Mouse (Mus musculus) neural tube, embryonic 11.5 days (tissue): ENCODE results near the gene Il2rb. TPM values are rescaled to one million over a fixed set of nuclear protein-coding genes. Genes with fewer than 3 reads are reported as not detected.
A peak's percentile ranks its signal among the peaks of the same experiment; 100 is the strongest.

Experiments used
- ATAC-seq: fragments of 200-750 bp; cut with Nextera tagmentation; 2 replicates; pipeline ENCODE4 v1.8.0; 2017; ENCODE audit warnings: moderate number of reproducible peaks, mild to moderate bottlenecking, moderate TSS enrichment, moderate library complexity; ENCODE audit not compliant: insufficient read depth, low FRiP score, low TSS enrichment
- DNase-seq: peaks from one replicate; pipeline ENCODE4 v3.0.0-alpha.2; 2015; ENCODE audit warnings: low spot score
- H3K27ac ChIP-seq: fragments of 300-500 bp; sonication (generic); 2 replicates; pipeline ENCODE4 v1.5.1; 2014; ENCODE audit warnings: low read depth, mild to moderate bottlenecking, low read length
- H3K27me3 ChIP-seq: fragments of 300-500 bp; sonication (generic); 2 replicates; pipeline ENCODE4 v1.6.1; 2014; ENCODE audit warnings: mild to moderate bottlenecking, low read length, mixed read lengths; ENCODE audit not compliant: control insufficient read depth, insufficient read depth
- H3K36me3 ChIP-seq: fragments of 300-500 bp; sonication (generic); 2 replicates; pipeline ENCODE4 v1.6.1; 2014; ENCODE audit warnings: mild to moderate bottlenecking, low read length, moderate library complexity, mixed read lengths; ENCODE audit not compliant: control insufficient read depth, insufficient read depth
- H3K4me1 ChIP-seq: fragments of 300-500 bp; sonication (generic); 2 replicates; pipeline ENCODE4 v1.6.1; 2014; ENCODE audit warnings: low read length, mixed read lengths; ENCODE audit not compliant: control insufficient read depth, insufficient read depth
- H3K4me2 ChIP-seq: fragments of 300-500 bp; sonication (generic); 2 replicates; pipeline ENCODE4 v1.6.1; 2014; ENCODE audit warnings: low read depth, mild to moderate bottlenecking, moderate library complexity
- H3K4me3 ChIP-seq: fragments of 300-500 bp; sonication (generic); 2 replicates; pipeline ENCODE4 v1.5.1; 2014; ENCODE audit warnings: low read depth, low read length
- H3K9ac ChIP-seq: fragments of 300-500 bp; sonication (generic); 2 replicates; pipeline ENCODE4 v1.6.1; 2014; ENCODE audit warnings: mild to moderate bottlenecking, low read length
- H3K9me3 ChIP-seq: fragments of 300-500 bp; sonication (generic); 2 replicates; pipeline ENCODE4 v1.6.1; 2016; ENCODE audit warnings: low read length; ENCODE audit not compliant: control insufficient read depth
- WGBS: fragments of 180-500 bp; shearing (Covaris S2); extraction: QIAGEN DNeasy Blood & Tissue Kit; methylation state at CpG from one replicate; pipeline ENCODE4 v1.1.7; 2014; 5-methylcytosine and 5-hydroxymethylcytosine counted together
- polyA plus RNA-seq: library from polyadenylated mRNA; unstranded; fragments of >200 nt; fragmentation: Nextera tagmentation; extraction: Ambion mirVana; gene quantifications from 2 replicates; pipeline ENCODE4 v1.2.1, GENCODE M21; 2014

Gene Il2rb
- polyA plus RNA-seq, 1 experiment from 2014 or later, result not detected

GRCm38 (mm10) chr15:78527973-78528372 lies 32.9 kb upstream of the Il2rb start:
- 74% methylated on average over 7 of the region's 7 CpGs for WGBS
- H3K36me3 ChIP-seq, result no peaks in the 10 kb centered on the region
- DNase-seq (no peak), ATAC-seq (no peak)
- H3K27me3 ChIP-seq, result no peaks in the 10 kb centered on the region
- no peak overlapping the region for H3K4me3 ChIP-seq
- H3K9me3 ChIP-seq, result no peaks in the 10 kb centered on the region
- H3K27ac ChIP-seq, result no peak overlapping the region
- peaks cover 12% of the 10 kb centered on the region for H3K4me1 ChIP-seq
- H3K9ac ChIP-seq, result no peak overlapping the region
- H3K4me2 ChIP-seq, result no peak overlapping the region

GRCm38 (mm10) chr15:78524163-78524562 lies 29.1 kb upstream of the Il2rb start:
- Histone ChIP-seq H3K4me1 (peaks cover 3% of the 10 kb centered on the region; the same call in 1 of the 2 replicates), H3K36me3 (no peaks in the 10 kb centered on the region), H3K4me3 (no peak overlapping the region), H3K4me2 (no peak overlapping the region), H3K27me3 (no peaks in the 10 kb centered on the region), H3K27ac (no peak overlapping the region), H3K9ac (no peak overlapping the region), H3K9me3 (no peaks in the 10 kb centered on the region)
- no peak for ATAC-seq
- 89% methylated on average over 5 of the region's 5 CpGs for WGBS
- DNase-seq, result no peak

- H3K9me3 ChIP-seq, result no peaks in the 10 kb centered on the region
- no peak overlapping the region for H3K4me2 ChIP-seq
- DNase-seq (no peak), ATAC-seq (no peak)
- no peaks in the 10 kb centered on the region for H3K27me3 ChIP-seq
- no peaks in the 10 kb centered on the region for H3K36me3 ChIP-seq
- WGBS, result 78% methylated on average over 6 of the region's 6 CpGs
- no peak overlapping the region for H3K4me3 ChIP-seq
- no peaks in the 10 kb centered on the region for H3K4me1 ChIP-seq
- H3K9ac ChIP-seq, result no peak overlapping the region
- H3K27ac ChIP-seq, result no peak overlapping the region
These were observed 26.8 kb upstream of the Il2rb start for GRCm38 (mm10) chr15:78521892-78522291.

- no peaks in the 10 kb centered on the region for H3K4me1 ChIP-seq
- H3K9ac ChIP-seq, result no peak overlapping the region
- ATAC-seq (no peak), DNase-seq (no peak)
- H3K4me3 ChIP-seq, result no peak overlapping the region
- no peak overlapping the region for H3K4me2 ChIP-seq
- WGBS, result 65% methylated on average over 8 of the region's 8 CpGs
- H3K27ac ChIP-seq, result no peak overlapping the region
- H3K9me3 ChIP-seq, result no peaks in the 10 kb centered on the region
- H3K27me3 ChIP-seq, result no peaks in the 10 kb centered on the region
- no peaks in the 10 kb centered on the region for H3K36me3 ChIP-seq
These were observed 26.3 kb upstream of the Il2rb start for GRCm38 (mm10) chr15:78521331-78521730.

GRCm38 (mm10) chr15:78520112-78520715 lies 25.1 kb upstream of the Il2rb start:
- Histone ChIP-seq H3K36me3 (no peaks in the 10 kb centered on the region), H3K4me3 (no peak overlapping the region), H3K9ac (no peak overlapping the region; the same call in 1 of the 2 replicates), H3K4me1 (no peaks in the 10 kb centered on the region), H3K27me3 (no peaks in the 10 kb centered on the region), H3K4me2 (no peak overlapping the region), H3K9me3 (no peaks in the 10 kb centered on the region), H3K27ac (no peak overlapping the region)
- 69% methylated on average over 13 of the region's 13 CpGs for WGBS
- DNase-seq, result no peak
- no peak for ATAC-seq

- H3K9me3 ChIP-seq, result no peaks in the 10 kb centered on the region
- no peak for DNase-seq
- 73% methylated on average over 7 of the region's 7 CpGs for WGBS
- no peaks in the 10 kb centered on the region for H3K27me3 ChIP-seq
- no peak overlapping the region for H3K27ac ChIP-seq
- ATAC-seq, result no peak
- no peaks in the 10 kb centered on the region for H3K36me3 ChIP-seq
- H3K4me3 ChIP-seq, result no peak overlapping the region
- H3K4me1 ChIP-seq, result no peaks in the 10 kb centered on the region
- no peak overlapping the region for H3K9ac ChIP-seq
- H3K4me2 ChIP-seq, result no peak overlapping the region
These were observed 23.1 kb upstream of the Il2rb start for GRCm38 (mm10) chr15:78518221-78518620.

- WGBS, result 87% methylated on average over 6 of the region's 6 CpGs
- ATAC-seq, result no peak
- DNase-seq, result no peak
- H3K4me3 ChIP-seq, result no peak overlapping the region
- H3K4me1 ChIP-seq, result no peaks in the 10 kb centered on the region
- no peak overlapping the region for H3K4me2 ChIP-seq
- H3K9ac ChIP-seq, result no peak overlapping the region
- H3K27me3 ChIP-seq, result no peaks in the 10 kb centered on the region
- no peaks in the 10 kb centered on the region for H3K36me3 ChIP-seq
- no peaks in the 10 kb centered on the region for H3K9me3 ChIP-seq
- H3K27ac ChIP-seq, result no peak overlapping the region
These were observed 20.7 kb upstream of the Il2rb start for GRCm38 (mm10) chr15:78515759-78516158.

GRCm38 (mm10) chr15:78514393-78515146 lies 19.5 kb upstream of the Il2rb start:
- Histone ChIP-seq H3K4me3 (no peak overlapping the region), H3K9me3 (no peaks in the 10 kb centered on the region), H3K27ac (no peak overlapping the region), H3K9ac (0 out of 2 replicates have a peak overlapping the region, but pooled peaks have one; percentile 10), H3K4me2 (no peak overlapping the region), H3K36me3 (no peaks in the 10 kb centered on the region), H3K4me1 (peaks cover 4% of the 10 kb centered on the region; the same call in 1 of the 2 replicates), H3K27me3 (no peaks in the 10 kb centered on the region)
- DNase-seq, result peak; percentile 73
- ATAC-seq, result no peak
- 33% methylated on average over 7 of the region's 7 CpGs for WGBS

- peaks cover 4% of the 10 kb centered on the region; the same call in 1 of the 2 replicates for H3K4me1 ChIP-seq
- DNase-seq (no peak), ATAC-seq (no peak)
- no peak overlapping the region for H3K9ac ChIP-seq
- H3K9me3 ChIP-seq, result no peaks in the 10 kb centered on the region
- H3K36me3 ChIP-seq, result no peaks in the 10 kb centered on the region
- H3K4me3 ChIP-seq, result no peak overlapping the region
- no peak overlapping the region for H3K27ac ChIP-seq
- WGBS, result 93% methylated on average over 14 of the region's 14 CpGs
- no peak overlapping the region for H3K4me2 ChIP-seq
- no peaks in the 10 kb centered on the region for H3K27me3 ChIP-seq
These were observed 17.9 kb upstream of the Il2rb start for GRCm38 (mm10) chr15:78513019-78513418.
